Mouse (Mus musculus): ENCODE results near the gene Zfp319. TPM values are rescaled to one million over a fixed set of nuclear protein-coding genes. Genes with fewer than 3 reads are reported as not detected.

Zfp319 gene
- polyA plus RNA-seq, 1 experiment from 2014 or later: 6.6 TPM

DNA sequence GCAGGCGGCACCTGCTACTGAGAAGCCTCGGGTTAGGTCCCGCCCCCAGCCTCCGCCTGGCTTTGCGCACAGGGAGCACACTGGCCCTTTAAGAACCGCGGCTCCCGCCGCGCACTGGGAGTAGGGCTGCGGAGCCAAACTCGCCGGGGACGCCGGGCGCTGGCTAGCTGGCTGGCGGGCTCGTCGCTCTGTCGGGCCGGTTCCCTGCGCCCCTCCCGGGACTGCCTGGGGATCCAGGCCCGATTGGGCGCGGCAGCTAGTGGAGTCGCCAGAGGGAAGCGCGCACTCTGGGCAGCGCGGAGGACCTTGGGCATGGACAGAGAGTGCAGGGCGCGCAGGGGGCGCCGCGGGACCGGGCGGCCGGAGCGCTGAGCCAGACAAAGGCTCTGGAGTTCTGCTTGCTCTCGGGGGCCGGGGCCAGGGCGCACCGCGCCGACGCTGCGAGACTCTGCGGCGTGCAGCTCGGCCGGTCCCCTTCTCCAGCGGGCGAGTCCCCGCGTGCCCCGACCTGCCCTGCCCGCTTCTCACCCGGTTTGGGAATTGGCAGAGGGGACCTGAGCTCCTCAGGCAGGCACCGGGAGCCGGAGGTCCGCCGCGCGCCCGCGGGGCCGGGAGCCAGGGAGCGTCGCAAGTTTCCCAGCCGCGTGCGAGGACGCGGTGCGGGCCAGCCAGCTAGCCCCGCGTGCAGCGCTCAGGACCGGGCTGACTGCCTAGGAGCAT is 20.6 kb upstream of the Zfp319 start, which contains the start of gene Mmp15:
Gene Mmp15 (plus strand): TSS at position 118 of the 720 bp plus-strand sequence.
- DNase-seq (ENCODE audit: low spot score): peak; percentile 31

- DNase-seq (ENCODE audit: low spot score): no peak
Measured at GRCm38 (mm10) chr8:95351461-95351860, 19.7 kb upstream of the Zfp319 start.

DNA sequence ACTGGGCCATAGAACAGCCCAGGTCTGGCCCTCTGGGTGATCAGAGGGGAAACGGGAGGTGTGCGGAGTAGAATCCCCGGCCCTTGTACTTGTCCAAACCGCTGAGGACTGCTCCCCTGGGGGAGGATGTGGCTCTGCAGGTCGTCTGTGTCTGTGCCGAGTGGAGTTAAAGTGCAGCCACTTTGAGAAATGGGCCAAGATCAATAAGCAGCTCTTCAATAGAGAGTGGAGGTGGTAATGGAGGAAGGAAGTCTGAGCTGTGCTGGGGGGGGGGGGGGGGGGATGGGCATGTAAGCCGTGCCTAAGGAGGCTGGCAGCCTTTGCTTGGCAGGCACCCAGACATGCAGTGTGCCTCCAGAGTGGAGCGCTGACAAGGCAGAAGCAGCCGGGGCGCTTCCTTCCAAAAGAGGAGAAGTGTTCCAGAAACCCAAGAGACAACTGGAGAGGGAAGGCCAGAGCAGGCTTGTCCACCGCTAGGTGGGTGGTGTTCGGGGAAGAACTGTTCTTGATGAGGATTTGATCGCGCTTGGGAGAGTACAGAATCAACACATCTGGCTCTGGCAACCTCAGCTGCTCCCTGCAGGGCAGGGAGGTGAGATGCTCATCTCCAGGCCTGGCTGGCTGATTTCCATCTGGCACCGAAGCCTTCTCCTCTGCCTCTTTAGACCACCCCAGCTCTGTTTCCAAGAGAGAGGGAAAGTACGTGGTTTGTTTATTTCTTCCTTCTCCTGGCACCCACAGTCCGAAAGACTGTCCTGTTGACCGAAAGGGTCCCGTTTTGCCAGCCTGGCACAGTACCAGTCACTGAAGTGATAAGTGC is 17.3 kb upstream of the Zfp319 start:
- DNase-seq (ENCODE audit: low spot score): no peak

GRCm38 (mm10) chr8:95348356-95348755 is 16.6 kb upstream of the Zfp319 start:
- no peak for DNase-seq (ENCODE audit: low spot score)

DNA sequence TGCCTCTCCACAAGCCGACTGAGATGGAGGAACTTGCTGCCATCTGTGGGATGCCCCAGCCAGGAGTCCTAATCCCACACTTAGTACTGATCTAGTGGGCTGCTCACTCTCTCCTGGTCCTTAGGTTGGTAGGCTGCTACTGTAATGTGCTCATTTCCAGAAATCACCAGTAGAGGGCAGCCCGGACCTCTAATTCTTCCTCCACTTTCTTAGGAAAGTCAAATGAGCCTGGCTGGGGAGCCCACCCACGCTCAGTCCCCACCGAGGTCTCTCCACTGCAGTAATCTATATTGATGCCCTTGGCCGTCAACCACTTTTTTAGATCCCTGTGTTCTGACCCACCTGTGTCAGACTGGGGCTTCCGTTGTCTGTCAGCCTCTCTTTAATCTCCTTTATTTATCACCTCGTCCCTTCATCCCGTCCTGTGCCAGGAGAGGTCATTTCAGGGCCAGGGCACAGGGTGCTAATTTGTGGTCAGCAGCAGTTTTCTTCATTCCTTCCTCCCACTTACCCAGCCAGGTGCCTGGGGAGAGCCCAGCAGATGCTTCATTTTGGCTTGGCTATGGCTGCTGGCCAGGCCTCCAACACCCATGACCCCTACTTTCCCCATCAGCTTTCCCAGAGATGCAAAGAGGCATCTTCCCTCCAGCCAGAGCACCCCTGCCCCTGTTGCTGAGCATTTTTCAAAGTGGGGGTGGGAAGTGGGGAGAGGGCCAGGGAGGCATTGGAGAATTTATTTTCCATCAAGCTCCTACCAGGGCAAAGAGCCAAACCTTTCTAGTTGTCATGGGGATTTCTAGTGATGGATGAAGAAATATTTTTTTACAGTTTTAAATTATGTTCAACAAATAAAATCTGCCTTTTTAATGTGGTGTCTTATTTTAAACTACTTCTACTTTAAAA is 15.1 kb upstream of the Zfp319 start:
- peak; percentile 74 for DNase-seq (ENCODE audit: low spot score)

- no peak for DNase-seq (ENCODE audit: low spot score)
Measured at GRCm38 (mm10) chr8:95344668-95345067, 12.9 kb upstream of the Zfp319 start.

- no peak for DNase-seq (ENCODE audit: low spot score)
Measured at GRCm38 (mm10) chr8:95341721-95342120, 10.0 kb upstream of the Zfp319 start.

- DNase-seq (ENCODE audit: low spot score): no peak
Measured at GRCm38 (mm10) chr8:95336363-95336762, 4.6 kb upstream of the Zfp319 start.

DNA sequence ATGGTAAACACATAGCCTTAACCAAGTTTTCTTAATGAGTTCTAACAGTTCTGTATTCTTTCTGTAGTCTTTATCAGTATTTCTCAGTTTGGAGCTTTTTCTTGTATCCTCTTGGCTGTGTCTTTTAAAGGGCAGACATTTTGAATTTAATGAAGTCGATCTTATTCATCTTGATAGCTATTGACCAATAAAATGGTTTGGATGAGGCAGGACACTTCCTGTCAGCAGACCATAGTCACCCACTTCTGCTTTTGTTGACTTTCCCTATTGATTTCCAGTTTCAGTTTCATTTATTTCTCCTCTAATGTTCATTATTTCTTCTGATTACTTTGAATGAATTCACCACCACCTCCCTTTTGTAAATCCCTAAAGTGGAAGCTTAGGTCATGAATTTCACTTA is 4.0 kb upstream of the Zfp319 start:
- no peak for DNase-seq (ENCODE audit: low spot score)

GRCm38 (mm10) chr8:95332437-95333199 is 868 bp upstream of the Zfp319 start:
- DNase-seq (ENCODE audit: low spot score): no peak

GRCm38 (mm10) chr8:95331156-95331719 is 512 bp downstream of the Zfp319 start:
- DNase-seq (ENCODE audit: low spot score): no peak

DNA sequence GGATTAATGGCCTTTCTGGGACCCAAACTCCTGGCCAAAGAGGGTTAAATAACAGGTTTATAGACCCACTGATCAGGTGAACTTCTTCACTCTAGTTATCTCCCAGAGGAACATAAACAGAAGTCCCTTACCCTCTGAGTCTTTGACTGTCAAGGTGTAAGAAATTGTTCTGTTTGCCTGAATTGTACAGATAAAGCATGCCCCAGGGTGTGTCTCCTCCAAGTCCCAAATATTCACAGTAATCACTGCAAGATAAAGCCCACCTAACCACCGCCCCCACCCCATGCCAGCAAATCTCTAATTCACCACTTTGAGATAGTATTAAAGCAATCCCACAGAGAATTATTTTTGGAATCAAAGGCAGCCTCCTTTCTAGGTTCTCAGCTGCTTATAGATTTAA is 1.4 kb downstream of the Zfp319 start:
- no peak for DNase-seq (ENCODE audit: low spot score)

DNA sequence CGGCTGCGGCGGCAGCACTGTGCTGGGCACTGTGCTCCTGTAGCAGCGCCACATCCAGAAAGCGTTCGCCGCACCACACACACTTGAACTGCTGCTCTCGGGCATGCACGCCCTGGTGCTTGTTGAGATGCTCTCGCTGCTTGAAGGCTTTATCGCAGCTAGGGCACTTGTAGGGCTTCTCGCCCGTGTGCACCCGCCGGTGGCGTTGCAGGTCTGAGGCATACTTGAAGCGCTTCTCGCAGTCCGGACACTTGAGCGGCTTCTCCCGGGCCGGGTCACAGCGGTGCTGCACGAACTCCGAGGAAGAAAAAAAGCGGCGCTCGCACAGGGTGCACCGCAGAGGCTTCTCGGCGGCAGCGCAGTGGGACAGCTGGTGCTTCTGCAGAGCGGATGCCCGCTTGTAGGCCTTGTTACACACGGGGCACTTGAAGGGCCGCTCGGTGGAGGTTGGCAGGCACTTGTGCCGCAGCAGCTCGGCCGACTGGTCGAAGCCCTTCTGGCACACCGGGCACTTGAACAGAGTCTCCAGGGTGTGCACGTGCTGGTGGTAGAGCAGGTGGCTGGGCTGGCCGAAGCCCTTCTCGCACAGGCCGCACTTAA is 3.8 kb downstream of the Zfp319 start:
- no peak for DNase-seq (ENCODE audit: low spot score)

DNA sequence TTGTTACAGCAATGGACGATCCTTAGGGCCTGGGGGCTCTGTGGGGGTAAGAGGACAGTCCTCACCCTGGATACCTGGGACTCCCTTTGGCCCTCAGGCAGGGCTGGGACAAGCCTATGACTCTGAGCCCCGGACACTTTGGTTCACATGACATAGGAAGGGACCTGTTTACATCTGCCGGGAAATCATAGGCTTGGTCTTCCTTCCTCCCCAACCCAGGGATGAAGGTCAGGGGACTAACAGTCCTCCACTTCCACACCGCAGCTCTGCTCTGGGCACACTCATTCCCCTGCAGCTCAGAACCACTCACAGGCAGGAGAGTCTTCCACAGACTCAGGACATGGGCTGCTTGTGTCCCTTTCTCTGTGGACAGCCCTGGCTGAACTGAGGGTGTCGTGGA is 4.9 kb downstream of the Zfp319 start:
- DNase-seq (ENCODE audit: low spot score): no peak

DNA sequence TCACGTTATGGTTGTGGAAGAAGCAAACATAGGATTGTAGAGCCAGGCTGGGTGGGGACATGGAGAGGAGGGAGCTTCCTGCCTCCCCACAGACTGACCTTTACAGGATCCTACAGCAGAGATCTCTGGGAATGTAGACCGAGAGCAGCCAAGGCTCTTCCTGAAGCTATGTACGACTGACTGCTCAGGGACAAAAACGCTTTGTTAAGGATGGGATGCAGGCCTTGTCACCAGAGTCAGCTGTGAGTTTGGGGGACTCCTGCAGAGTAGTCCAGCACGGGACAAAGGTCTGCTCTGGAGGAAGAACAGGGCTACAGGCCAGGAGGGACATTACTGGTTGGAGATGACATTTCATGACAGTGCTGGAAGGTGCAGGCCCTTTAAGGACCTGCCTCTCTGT is 7.1 kb downstream of the Zfp319 start:
- no peak for DNase-seq (ENCODE audit: low spot score)

- DNase-seq (ENCODE audit: low spot score): no peak
Measured at GRCm38 (mm10) chr8:95323201-95323600, 8.5 kb downstream of the Zfp319 start.

DNA sequence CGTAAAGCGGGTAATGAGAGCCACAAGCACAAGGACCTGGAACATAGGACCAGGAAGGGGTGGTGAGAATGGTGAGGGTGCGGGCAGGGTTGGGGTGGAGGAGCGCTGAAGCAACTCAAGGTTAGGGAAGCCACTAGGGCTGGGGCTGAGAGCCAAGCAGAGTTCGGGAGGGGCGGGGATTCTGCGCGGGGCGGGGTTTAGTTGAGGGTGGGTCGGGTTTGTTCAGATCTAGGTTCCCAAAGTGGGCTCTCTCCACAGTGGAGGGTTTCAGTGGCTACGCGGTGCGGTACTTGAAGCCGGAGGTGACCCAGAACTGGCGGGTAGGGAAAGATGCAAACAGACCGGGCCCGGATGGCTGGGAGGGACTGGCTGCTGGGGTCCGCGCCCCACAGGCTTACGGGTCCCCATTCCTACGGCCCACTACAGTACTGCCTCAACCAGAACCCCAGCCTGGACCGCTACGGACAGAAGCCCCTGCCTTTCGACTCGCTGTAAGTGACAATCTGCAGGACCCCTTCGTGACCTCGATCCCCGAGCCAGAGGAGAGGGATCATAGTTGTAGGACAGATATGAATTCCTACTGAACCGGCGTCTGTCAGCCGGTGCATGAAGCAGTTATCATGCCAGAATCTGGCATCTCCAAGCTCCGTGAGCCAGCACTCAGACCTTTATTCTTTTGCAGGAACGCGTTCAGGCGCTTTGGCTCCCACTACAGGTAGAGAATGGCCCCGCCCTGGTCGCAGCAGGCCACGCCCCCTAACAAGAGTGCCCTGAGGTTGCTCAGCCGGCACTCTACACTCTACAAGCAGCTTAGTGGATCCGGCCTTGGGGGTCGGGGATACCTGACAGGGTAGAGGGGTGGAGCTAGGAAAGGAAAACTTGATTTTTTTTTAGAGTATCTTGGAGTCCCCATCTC is 11.3 kb downstream of the Zfp319 start:
- peak; percentile 73 for DNase-seq (ENCODE audit: low spot score)

DNA sequence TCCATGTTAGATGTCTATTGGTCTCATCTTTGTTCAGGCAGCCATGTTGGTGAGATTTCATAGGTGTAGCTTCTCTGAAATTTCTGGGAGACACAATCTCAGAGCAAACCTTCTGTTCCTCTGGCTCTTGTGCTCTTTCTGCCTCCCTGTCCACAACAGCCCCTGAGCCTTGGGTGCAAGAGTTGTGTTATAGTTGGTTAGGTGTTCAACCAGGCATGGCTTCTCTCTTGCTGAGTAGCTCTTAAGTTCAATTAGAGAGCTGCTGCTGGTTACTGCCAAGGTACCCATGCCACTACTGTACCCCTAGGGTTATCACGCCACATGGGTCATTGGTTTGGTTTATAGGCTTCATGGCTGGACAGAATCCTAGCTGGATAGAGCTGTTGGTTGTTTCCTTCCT is 16.4 kb downstream of the Zfp319 start:
- DNase-seq (ENCODE audit: low spot score): no peak

DNA sequence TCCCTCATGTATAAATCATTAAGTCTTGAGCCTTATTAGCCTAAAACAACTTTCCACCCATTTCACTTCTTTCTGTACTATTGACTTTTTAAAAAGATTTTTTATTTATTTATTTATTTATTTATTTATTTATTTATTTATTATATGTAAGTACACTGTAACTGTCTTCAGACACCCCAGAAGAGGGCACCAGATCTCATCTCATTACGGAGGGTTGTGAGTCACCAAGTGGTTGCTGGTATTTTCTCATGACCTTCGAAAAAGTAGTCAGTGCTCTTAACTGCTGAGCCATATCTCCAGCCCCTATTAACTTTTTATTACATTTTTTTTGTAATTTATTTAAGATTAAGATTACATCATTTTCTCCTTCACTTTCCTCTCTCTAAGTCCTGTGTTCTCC is 17.0 kb downstream of the Zfp319 start:
- DNase-seq (ENCODE audit: low spot score): no peak
